Mouse (Mus musculus): Measurements from ENCODE around the gene Ulk1.

Ulk1 gene

DNA sequence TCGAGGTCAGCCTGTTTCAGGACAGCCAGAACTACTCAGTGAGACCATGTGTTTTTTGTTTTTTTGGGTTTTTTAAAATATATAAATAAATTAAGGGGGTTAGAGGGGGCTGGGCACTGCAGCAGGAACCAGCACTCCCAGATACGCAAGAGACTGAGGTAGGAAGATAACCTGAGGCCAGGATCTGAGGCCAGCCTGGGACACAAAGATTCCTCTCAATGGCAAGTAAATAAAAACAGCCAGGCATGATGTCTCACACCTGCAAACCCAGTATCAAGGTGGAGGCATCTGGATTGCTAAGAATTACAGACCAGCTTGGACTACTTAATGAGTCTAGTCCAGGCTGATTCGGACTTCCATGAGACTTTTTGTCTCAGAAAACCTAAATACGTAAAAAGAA lies 40.6 kb downstream of the Ulk1 start:
- DNase-seq (ENCODE audit: low read depth, low spot score), result no peak

GRCm38 (mm10) chr5:110763890-110764289 lies 46.0 kb downstream of the Ulk1 start:
- no peak for DNase-seq (ENCODE audit: low read depth, low spot score)

GRCm38 (mm10) chr5:110745021-110745420 lies 64.9 kb downstream of the Ulk1 start:
- DNase-seq (ENCODE audit: low read depth, low spot score), result no peak

DNA sequence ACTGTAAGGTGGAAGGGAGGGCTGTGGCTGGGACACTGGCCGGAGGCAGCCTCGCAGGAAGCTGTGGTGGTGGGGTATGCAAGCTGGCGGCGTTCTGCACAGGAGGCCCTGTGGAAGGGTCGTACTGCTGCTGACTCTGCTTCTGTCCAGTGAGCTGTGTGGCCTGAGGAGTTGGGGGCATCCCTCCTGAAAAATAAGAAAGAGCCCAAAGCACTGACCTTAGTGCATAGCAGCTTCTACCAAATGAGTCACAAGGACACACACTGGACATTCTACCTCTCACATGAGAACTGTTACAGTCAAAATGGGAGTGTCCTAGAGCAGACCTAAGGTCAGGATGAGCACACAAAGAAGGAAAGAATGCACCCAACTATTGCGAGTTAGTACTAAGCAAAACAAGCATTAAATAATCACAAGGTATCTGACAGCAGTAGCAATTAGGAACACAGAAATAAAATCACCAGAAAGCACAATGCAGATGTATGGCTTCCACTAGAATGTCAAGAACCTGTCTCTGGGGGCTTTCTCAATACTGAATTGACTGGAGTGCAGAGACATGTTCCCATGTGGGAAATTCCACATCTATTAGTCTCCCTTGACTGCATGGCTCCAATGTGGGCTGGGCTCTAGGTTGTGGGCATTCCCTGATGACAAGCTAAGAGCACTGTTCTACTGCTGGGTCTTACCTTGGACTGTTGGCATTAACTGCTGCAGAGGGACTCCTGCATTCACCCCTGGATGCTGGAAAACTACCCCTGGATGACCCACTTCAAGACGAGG lies 70.2 kb downstream of the Ulk1 start:
- DNase-seq (ENCODE audit: low read depth, low spot score), result no peak

GRCm38 (mm10) chr5:110735606-110736005 lies 74.3 kb downstream of the Ulk1 start:
- no peak for DNase-seq (ENCODE audit: low read depth, low spot score)

Data from brain, embryonic 18.5 days (tissue).